Mouse (Mus musculus): Measurements from ENCODE around the gene Dusp11. TPM values are rescaled to one million over a fixed set of nuclear protein-coding genes. Genes with fewer than 3 reads are reported as not detected.
"Not testable (repeated sequence)": the region's sequence is repeated elsewhere in the genome, so short reads cannot be mapped to it uniquely, and the experiment has no call there.

The Dusp11 gene
- polyA plus RNA-seq, 1 experiment from 2014 or later, result 51.1 TPM

DNA sequence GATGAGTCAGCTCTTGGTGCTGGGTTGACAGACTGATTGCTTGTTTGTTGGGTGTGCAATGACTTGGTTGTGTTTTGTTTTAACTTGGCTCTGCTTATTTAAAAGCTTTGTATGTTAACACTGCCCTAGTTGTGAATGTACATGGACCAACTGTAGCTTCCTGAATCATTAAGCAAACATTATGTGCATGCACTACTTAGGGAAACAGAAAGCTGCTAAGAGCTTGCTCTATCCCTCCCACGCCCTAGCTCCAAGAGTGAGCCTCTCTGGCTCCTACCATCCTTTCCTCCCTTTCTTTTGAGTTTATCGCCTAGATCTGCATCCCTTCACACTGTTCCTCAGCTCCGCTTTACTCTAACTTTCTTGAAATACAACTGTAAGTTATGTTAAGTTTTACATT is 11.9 kb upstream of the Dusp11 start:
- ATAC-seq (ENCODE audit: low FRiP score, low read depth), result no peak
- 80% methylated on average over 3 of the region's 3 CpGs for WGBS
- H3K27me3 ChIP-seq, result no peaks in the 10 kb centered on the region
- no peak overlapping the region for H3K4me2 ChIP-seq (replicated peaks)
- H3K4me3 ChIP-seq, result no peak overlapping the region
- no peaks in the 10 kb centered on the region for H3K9me3 ChIP-seq
- H3K27ac ChIP-seq, result no peak overlapping the region
- no peak overlapping the region for H3K9ac ChIP-seq
- no peaks in the 10 kb centered on the region for H3K36me3 ChIP-seq
- peaks cover 9% of the 10 kb centered on the region for H3K4me1 ChIP-seq

DNA sequence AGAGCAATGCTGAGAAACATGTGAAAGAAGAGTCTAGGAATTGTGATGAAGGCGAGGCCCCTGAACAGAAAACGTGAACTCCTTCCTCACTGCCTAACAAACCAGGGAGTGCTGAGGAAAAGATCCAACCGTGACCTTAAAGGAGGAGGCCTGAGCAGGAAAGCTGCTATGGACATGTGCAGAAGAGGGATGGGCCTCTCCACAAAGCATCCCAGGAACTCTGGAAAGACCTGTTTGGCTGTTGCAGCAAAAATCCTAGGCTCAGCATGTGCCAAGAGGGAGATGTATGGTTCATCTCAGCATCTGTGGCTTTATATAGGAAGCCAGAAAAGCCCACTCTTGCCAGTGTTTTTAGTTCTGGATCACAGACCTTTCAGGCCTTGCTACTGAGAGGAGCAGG is 11.2 kb upstream of the Dusp11 start:
- no peak for ATAC-seq (ENCODE audit: low FRiP score, low read depth)

DNA sequence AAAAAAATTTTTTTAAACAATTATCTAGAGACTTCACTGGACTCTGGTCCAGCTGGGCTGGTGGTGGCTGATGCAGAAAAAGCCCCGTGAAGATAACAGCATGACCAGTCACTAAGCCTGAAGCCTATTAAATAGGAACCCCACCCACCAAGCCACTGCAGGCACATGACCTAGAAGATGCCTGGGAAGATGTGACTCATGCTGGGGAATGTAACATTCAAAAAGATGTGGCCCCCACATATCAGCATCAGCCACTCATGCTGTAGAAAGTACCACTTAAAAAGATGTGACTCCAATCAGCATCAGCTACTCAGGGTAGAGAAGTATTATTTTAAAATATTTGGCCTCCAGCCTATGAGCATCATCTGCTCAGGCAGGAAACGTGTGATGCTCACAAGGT is 8.4 kb upstream of the Dusp11 start:
- Histone ChIP-seq H3K4me3 (no peak overlapping the region), H3K9ac (no peak overlapping the region), H3K4me2 (replicated peaks) (no peak overlapping the region), H3K4me1 (peaks cover 9% of the 10 kb centered on the region), H3K27me3 (no peaks in the 10 kb centered on the region), H3K27ac (no peak overlapping the region), H3K36me3 (no peaks in the 10 kb centered on the region), H3K9me3 (no peaks in the 10 kb centered on the region)
- WGBS, result 74% methylated on average over 2 of the region's 2 CpGs
- ATAC-seq (ENCODE audit: low FRiP score, low read depth), result no peak

More for the DNA sequence above, 11.2 kb upstream of the Dusp11 start:
- peak overlapping the region; percentile 40; the same call in 1 of the 2 replicates for H3K27ac ChIP-seq
- H3K36me3 ChIP-seq, result no peaks in the 10 kb centered on the region
- no peak overlapping the region for H3K9ac ChIP-seq
- H3K4me1 ChIP-seq, result peaks cover 9% of the 10 kb centered on the region
- no peak overlapping the region for H3K4me3 ChIP-seq
- H3K9me3 ChIP-seq, result no peaks in the 10 kb centered on the region
- no peak overlapping the region for H3K4me2 ChIP-seq (replicated peaks)
- H3K27me3 ChIP-seq, result no peaks in the 10 kb centered on the region
- 67% methylated on average over 3 of the region's 3 CpGs for WGBS

DNA sequence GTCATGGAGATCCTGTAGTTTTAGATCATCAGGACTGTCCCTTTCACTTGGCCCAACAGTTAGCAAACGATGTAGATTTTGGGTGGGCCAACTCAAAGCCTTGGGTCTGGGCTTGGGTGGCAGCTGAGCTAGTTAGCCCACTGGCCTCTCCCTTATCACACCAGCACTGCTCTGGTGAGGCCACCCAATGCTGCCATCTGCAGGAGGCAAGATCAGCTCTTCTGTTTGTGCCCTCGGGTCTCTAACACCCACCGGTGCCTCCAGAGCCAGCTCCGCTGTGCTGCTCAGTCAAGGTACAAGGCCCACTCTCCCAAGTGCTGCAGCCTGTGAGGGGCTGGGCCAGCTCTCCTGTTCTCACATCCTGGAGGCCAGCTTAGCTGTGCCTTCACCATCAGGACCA is 5.2 kb upstream of the Dusp11 start:
- no peaks in the 10 kb centered on the region for H3K9me3 ChIP-seq
- ATAC-seq (ENCODE audit: low FRiP score, low read depth), result no peak
- no peaks in the 10 kb centered on the region for H3K27me3 ChIP-seq
- H3K4me3 ChIP-seq, result no peak overlapping the region
- H3K36me3 ChIP-seq, result no peaks in the 10 kb centered on the region
- H3K27ac ChIP-seq, result no peak overlapping the region
- H3K4me1 ChIP-seq, result no peaks in the 10 kb centered on the region
- no peak overlapping the region for H3K9ac ChIP-seq
- WGBS, result 75% methylated on average over 4 of the region's 4 CpGs
- no peak overlapping the region for H3K4me2 ChIP-seq (replicated peaks)

DNA sequence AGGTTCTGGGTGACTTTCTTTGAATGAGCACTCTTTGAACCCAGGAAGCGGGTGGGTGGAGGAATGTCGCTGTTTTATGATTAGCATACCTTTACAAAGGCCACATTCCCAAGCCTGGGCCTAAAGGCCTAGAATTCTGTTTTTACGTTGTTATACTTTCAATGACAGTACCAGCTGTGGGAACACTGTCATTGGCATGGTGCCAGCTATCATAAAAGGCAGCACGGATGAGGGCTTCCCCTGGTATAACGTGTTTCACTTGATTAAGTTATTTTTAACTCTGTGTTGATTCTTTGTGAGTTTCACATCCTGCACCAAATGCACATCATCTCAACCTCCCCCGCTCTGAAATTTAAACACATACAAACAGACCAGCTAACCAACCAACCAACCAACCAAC is 4.6 kb upstream of the Dusp11 start:
- 35% methylated on average over 6 of the region's 6 CpGs for WGBS

GRCm38 (mm10) chr6:85957581-85957980 is 3.9 kb downstream of the Dusp11 start:
- Histone ChIP-seq H3K9ac (no peak overlapping the region), H3K4me3 (no peak overlapping the region), H3K27me3 (no peaks in the 10 kb centered on the region), H3K4me1 (peaks cover 11% of the 10 kb centered on the region), H3K9me3 (no peaks in the 10 kb centered on the region), H3K4me2 (replicated peaks) (no peak overlapping the region), H3K36me3 (peaks cover 51% of the 10 kb centered on the region), H3K27ac (no peak overlapping the region)
- ATAC-seq (ENCODE audit: low FRiP score, low read depth), result no peak
- WGBS, result 92% methylated on average over 3 of the region's 3 CpGs

More for the DNA sequence above, 4.6 kb upstream of the Dusp11 start:
- H3K9ac ChIP-seq; H3K27me3 ChIP-seq; H3K4me1 ChIP-seq; H3K27ac ChIP-seq; H3K4me3 ChIP-seq; H3K9me3 ChIP-seq; H3K36me3 ChIP-seq; H3K4me2 ChIP-seq (replicated peaks); ATAC-seq (ENCODE audit: low FRiP score, low read depth): not testable (repeated sequence)

DNA sequence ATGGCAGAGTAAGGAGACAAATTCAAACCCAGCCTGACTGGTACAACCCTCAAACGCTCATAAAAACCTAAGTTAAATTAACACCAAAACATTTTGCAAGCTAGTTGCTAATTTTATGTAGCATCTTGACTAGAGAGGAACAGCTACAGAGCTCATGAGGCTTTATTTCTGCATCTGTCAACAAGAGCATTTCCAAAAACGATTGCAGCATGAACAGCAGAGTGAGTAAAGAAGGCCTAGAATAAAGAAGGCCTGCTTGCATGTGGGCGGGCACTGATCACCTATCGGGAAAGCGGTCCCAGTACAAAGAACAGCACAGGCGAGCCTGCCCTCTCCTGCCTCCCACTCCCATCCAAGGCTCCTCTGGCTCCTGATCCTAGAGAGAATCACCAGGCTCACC is 12.9 kb downstream of the Dusp11 start:
- 86% methylated on average over 6 of the region's 6 CpGs for WGBS
- H3K27ac ChIP-seq, result no peak overlapping the region
- no peaks in the 10 kb centered on the region for H3K9me3 ChIP-seq
- no peaks in the 10 kb centered on the region for H3K4me1 ChIP-seq
- no peak overlapping the region for H3K4me2 ChIP-seq (replicated peaks)
- H3K9ac ChIP-seq, result no peak overlapping the region
- no peak overlapping the region for H3K4me3 ChIP-seq
- H3K36me3 ChIP-seq, result peaks cover 93% of the 10 kb centered on the region
- no peak for ATAC-seq (ENCODE audit: low FRiP score, low read depth)
- H3K27me3 ChIP-seq, result no peaks in the 10 kb centered on the region

- H3K4me3 ChIP-seq, result no peak overlapping the region
- no peak overlapping the region for H3K4me2 ChIP-seq (replicated peaks)
- no peak overlapping the region for H3K27ac ChIP-seq
- peaks cover 2% of the 10 kb centered on the region; the same call in 1 of the 2 replicates for H3K4me1 ChIP-seq
- H3K9ac ChIP-seq, result no peak overlapping the region
- peaks cover 56% of the 10 kb centered on the region for H3K36me3 ChIP-seq
- no peaks in the 10 kb centered on the region for H3K27me3 ChIP-seq
- no peak for ATAC-seq (ENCODE audit: low FRiP score, low read depth)
- 100% methylated on average over 3 of the region's 3 CpGs for WGBS
- H3K9me3 ChIP-seq, result no peaks in the 10 kb centered on the region
Observed at GRCm38 (mm10) chr6:85942469-85942868, 19.0 kb downstream of the Dusp11 start.

- H3K4me1 ChIP-seq, result peaks cover 4% of the 10 kb centered on the region; the same call in 1 of the 2 replicates
- H3K36me3 ChIP-seq, result peaks cover 19% of the 10 kb centered on the region
- no peak overlapping the region for H3K9ac ChIP-seq
- 71% methylated on average over 10 of the region's 10 CpGs for WGBS
- H3K9me3 ChIP-seq, result no peaks in the 10 kb centered on the region
- no peak overlapping the region for H3K4me3 ChIP-seq
- no peak overlapping the region for H3K4me2 ChIP-seq (replicated peaks)
- no peak overlapping the region for H3K27ac ChIP-seq
- H3K27me3 ChIP-seq, result no peaks in the 10 kb centered on the region
- ATAC-seq (ENCODE audit: low FRiP score, low read depth), result no peak
Observed at GRCm38 (mm10) chr6:85938701-85939100, 22.8 kb downstream of the Dusp11 start.

DNA sequence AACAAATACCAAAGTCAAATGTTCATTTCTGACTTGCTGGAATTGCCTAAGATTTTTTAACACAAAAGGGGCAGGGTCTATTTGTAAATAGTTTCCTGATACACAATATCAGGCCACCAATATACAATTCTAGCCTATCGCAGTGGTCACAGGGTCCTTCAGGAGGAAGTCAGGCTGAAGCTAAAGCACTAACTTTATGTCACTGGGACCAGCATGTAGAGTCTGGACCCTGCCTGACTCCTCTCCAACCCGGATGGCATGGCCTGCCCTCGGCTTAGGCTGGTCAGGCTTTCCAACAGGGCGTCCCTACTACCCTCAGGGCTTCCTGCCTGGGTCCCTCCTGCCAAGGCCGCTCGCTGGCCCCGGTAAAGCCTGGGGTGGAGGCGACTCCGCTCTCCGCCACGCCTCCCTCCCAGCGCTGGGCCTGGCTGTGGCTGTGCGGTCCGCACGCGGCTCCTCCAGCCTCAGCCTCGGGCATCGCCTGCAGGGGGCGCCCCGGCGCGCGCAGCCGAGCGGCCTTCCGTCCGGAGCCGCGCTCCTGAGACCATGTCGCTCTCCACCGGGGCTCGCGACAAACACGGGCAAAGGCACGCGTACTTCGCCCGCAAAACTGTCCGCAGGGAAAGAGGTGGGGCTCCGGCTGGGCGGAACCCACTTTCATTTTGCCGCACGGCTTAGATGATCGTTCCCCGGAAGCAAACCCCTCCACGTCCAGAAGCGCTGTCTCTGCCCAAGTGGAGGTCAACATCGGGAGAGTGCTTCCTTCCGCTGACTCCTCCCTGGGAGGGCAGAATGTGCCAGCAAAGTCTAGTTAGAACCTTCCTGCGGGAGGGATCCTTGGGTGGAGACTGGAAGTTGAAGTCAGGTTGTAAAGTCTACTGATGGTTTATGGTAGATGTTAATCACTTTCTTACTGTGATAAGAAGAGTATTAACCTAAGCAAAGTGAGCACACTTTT is 24.7 kb downstream of the Dusp11 start:
- peak overlapping the region; percentile 33; the same call in 1 of the 2 replicates for H3K27ac ChIP-seq
- peak overlapping the region; percentile 67 for H3K9ac ChIP-seq
- H3K4me2 ChIP-seq (replicated peaks), result peak overlapping the region; percentile 69
- WGBS, result 1% methylated on average over 49 of the region's 50 CpGs
- not testable (repeated sequence) for H3K27me3 ChIP-seq, H3K4me1 ChIP-seq, H3K9me3 ChIP-seq
- H3K36me3 ChIP-seq, result peaks cover 11% of the 10 kb centered on the region
- peak; percentile 94 for ATAC-seq (ENCODE audit: low FRiP score, low read depth)
- peak overlapping the region; percentile 52 for H3K4me3 ChIP-seq

- Histone ChIP-seq H3K4me1 (peaks cover 4% of the 10 kb centered on the region; the same call in 1 of the 2 replicates), H3K9me3 (no peaks in the 10 kb centered on the region), H3K36me3 (peaks cover 11% of the 10 kb centered on the region), H3K9ac (no peak overlapping the region), H3K4me3 (no peak overlapping the region), H3K27me3 (no peaks in the 10 kb centered on the region), H3K27ac (no peak overlapping the region), H3K4me2 (replicated peaks) (no peak overlapping the region)
- 64% methylated on average over 3 of the region's 3 CpGs for WGBS
- ATAC-seq (ENCODE audit: low FRiP score, low read depth), result no peak
Observed at GRCm38 (mm10) chr6:85935646-85936045, 25.8 kb downstream of the Dusp11 start.

- H3K9ac ChIP-seq, result no peak overlapping the region
- H3K4me2 ChIP-seq (replicated peaks), result no peak overlapping the region
- no peak for ATAC-seq (ENCODE audit: low FRiP score, low read depth)
- WGBS, result 82% methylated on average over 8 of the region's 8 CpGs
- H3K27ac ChIP-seq, result no peak overlapping the region
- peaks cover 25% of the 10 kb centered on the region for H3K36me3 ChIP-seq
- peaks cover 4% of the 10 kb centered on the region; the same call in 1 of the 2 replicates for H3K4me1 ChIP-seq
- H3K9me3 ChIP-seq, result no peaks in the 10 kb centered on the region
- H3K27me3 ChIP-seq, result no peaks in the 10 kb centered on the region
- H3K4me3 ChIP-seq, result no peak overlapping the region
Observed at GRCm38 (mm10) chr6:85934047-85934446, 27.4 kb downstream of the Dusp11 start.
